Mouse (Mus musculus) lung, postnatal 0 days (tissue): ENCODE results near the gene Pgbd1. TPM values are rescaled to one million over a fixed set of nuclear protein-coding genes. Genes with fewer than 3 reads are reported as not detected.
"Not testable (repeated sequence)": the region's sequence is repeated elsewhere in the genome, so short reads cannot be mapped to it uniquely, and the experiment has no call there.

Source experiments
- ATAC-seq: fragments of 200-750 bp; cut with Nextera tagmentation; 2 replicates; pipeline ENCODE4 v1.8.0; 2017; ENCODE audit warnings: moderate library complexity
- DNase-seq: peaks from one replicate; pipeline ENCODE4 v3.0.0-alpha.2; 2016; ENCODE audit warnings: low spot score
- H3K27ac ChIP-seq: fragments of 300-500 bp; sonication (generic); 2 replicates; pipeline ENCODE4 v1.5.1; 2014; ENCODE audit warnings: antibody characterized with exemption, mild to moderate bottlenecking, low read length, mixed read lengths
- H3K27me3 ChIP-seq: fragments of 300-500 bp; sonication (generic); replicated peaks from 2 replicates; pipeline ENCODE4 v1.6.1; 2014; ENCODE audit warnings: low read length, mixed read lengths; ENCODE audit not compliant: insufficient read depth
- H3K36me3 ChIP-seq: fragments of 300-500 bp; sonication (generic); 2 replicates; pipeline ENCODE4 v1.6.1; 2014; ENCODE audit warnings: low read length, mixed read lengths; ENCODE audit not compliant: insufficient read depth
- H3K4me1 ChIP-seq: fragments of 300-500 bp; sonication (generic); 2 replicates; pipeline ENCODE4 v1.6.1; 2014; ENCODE audit warnings: antibody characterized with exemption, low read depth, low read length, mixed read lengths; ENCODE audit not compliant: insufficient read depth
- H3K4me2 ChIP-seq: fragments of 300-500 bp; sonication (generic); replicated peaks from 2 replicates; pipeline ENCODE4 v1.6.1; 2014; ENCODE audit warnings: low read depth, mild to moderate bottlenecking, low read length, moderate library complexity, mixed read lengths
- H3K4me3 ChIP-seq: fragments of 300-500 bp; sonication (generic); 2 replicates; pipeline ENCODE4 v1.5.1; 2014; ENCODE audit warnings: low read depth, low read length
- H3K9ac ChIP-seq: fragments of 300-500 bp; sonication (generic); replicated peaks from 2 replicates; pipeline ENCODE4 v1.6.1; 2014; ENCODE audit warnings: low read depth, mild to moderate bottlenecking
- H3K9me3 ChIP-seq: fragments of 300-500 bp; sonication (generic); 2 replicates; pipeline ENCODE4 v1.6.1; 2016; ENCODE audit warnings: low read length, mixed read lengths
- CTCF ChIP-seq: IDR thresholded peaks from 2 replicates; pipeline ENCODE4 v1.5.1; 2016; ENCODE audit warnings: antibody characterized with exemption, mild to moderate bottlenecking
- EP300 ChIP-seq: IDR thresholded peaks from 2 replicates; pipeline ENCODE4 v1.6.1; 2016; ENCODE audit warnings: antibody characterized with exemption, mild to moderate bottlenecking, control low read depth
- WGBS: fragments of 180-500 bp; shearing (Covaris S2); extraction: QIAGEN DNeasy Blood & Tissue Kit; methylation state at CpG from one replicate; pipeline ENCODE4 v1.1.7; 2014; 5-methylcytosine and 5-hydroxymethylcytosine counted together
- polyA plus RNA-seq: library from polyadenylated mRNA; unstranded; fragments of >200 nt; fragmentation: Nextera tagmentation; extraction: Ambion mirVana; gene quantifications from 2 replicates; pipeline ENCODE4 v1.2.1, GENCODE M21; 2015

The Pgbd1 gene
- polyA plus RNA-seq, 1 experiment from 2014 or later = 0.87 TPM

GRCm38 (mm10) chr13:21401636-21402286 is 39.1 kb downstream of the Pgbd1 start:
- Histone ChIP-seq H3K9me3 (no peaks in the 10 kb centered on the region), H3K4me3 (peak overlapping the region; percentile 76), H3K27me3 (no peaks in the 10 kb centered on the region), H3K4me2 (peak overlapping the region; percentile 67), H3K4me1 (peaks cover 5% of the 10 kb centered on the region; the same call in 1 of the 2 replicates), H3K27ac (peak overlapping the region; percentile 83), H3K36me3 (no peaks in the 10 kb centered on the region), H3K9ac (peak overlapping the region; percentile 76)
- DNase-seq = peak; percentile 35
- WGBS = 6% methylated on average over 12 of the region's 12 CpGs
- ATAC-seq = peak; percentile 19; the same call in 1 of the 2 replicates
- TF ChIP-seq EP300 = no peak
- no peak for TF ChIP-seq CTCF

DNA sequence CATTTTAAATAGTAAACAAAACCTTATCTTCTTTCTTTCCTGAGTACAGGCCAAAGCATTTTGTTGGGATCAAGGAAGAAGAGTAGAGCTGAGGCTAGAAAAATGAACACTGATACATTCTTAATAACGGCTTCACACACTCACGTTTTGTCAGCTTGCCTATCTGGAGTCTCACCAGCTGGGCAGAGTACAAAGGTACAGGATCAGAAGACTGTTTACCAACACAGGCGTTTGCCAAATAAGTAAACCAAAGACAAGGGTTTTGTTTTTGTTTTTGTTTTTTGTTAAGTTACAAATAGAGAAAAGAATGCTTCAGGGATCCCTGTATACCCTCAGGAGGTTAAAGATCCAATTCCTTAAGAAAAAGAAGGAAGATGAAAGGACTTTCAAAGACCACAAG is 39.7 kb downstream of the Pgbd1 start:
- ATAC-seq (no peak), DNase-seq (no peak)
- Histone ChIP-seq H3K27ac (no peak overlapping the region), H3K27me3 (no peaks in the 10 kb centered on the region), H3K4me2 (peak overlapping the region; percentile 67), H3K4me1 (peaks cover 5% of the 10 kb centered on the region; the same call in 1 of the 2 replicates), H3K9ac (peak overlapping the region; percentile 76; the same call in 1 of the 2 replicates), H3K9me3 (no peaks in the 10 kb centered on the region), H3K4me3 (peak overlapping the region; percentile 76; the same call in 1 of the 2 replicates), H3K36me3 (no peaks in the 10 kb centered on the region)
- 58% methylated on average over 3 of the region's 3 CpGs for WGBS
- TF ChIP-seq EP300 (no peak), CTCF (no peak)

DNA sequence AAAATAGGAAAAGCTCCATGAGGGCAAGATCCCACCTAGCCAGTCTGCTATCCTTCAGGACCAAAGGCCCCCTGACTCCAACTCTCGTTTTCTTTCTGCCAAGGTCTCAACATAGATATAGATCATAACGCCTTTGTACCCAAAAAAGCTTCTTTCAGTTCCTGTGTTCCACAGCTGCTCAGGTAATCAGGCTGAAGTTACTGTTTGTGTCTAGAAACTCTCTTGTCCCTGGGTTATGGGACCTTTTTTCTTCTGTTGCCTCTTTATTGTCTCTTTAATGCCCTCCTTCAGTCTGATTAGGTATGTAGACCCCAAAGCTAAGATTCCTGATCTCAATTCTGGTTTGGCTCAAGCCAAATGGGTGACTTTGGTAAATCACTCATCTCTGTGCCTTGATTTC is 43.4 kb downstream of the Pgbd1 start:
- WGBS = 87% methylated on average over 2 of the region's 2 CpGs
- peaks cover 19% of the 10 kb centered on the region for H3K36me3 ChIP-seq

GRCm38 (mm10) chr13:21396048-21396447 is 44.8 kb downstream of the Pgbd1 start:
- not testable (repeated sequence) for H3K27me3 ChIP-seq, H3K4me2 ChIP-seq, H3K4me1 ChIP-seq, H3K4me3 ChIP-seq, H3K9ac ChIP-seq, DNase-seq, H3K27ac ChIP-seq, H3K9me3 ChIP-seq
- WGBS = 91% methylated on average over 14 of the region's 18 CpGs
- H3K36me3 ChIP-seq = peaks cover 31% of the 10 kb centered on the region
- ATAC-seq = peak; percentile 38; the same call in 1 of the 2 replicates

More for the DNA sequence above, 43.4 kb downstream of the Pgbd1 start:
- Histone ChIP-seq H3K4me3 (no peak overlapping the region), H3K9me3 (no peaks in the 10 kb centered on the region), H3K9ac (no peak overlapping the region), H3K27me3 (no peaks in the 10 kb centered on the region), H3K4me1 (peaks cover 5% of the 10 kb centered on the region; the same call in 1 of the 2 replicates), H3K4me2 (no peak overlapping the region), H3K27ac (no peak overlapping the region)
- ATAC-seq = no peak
- TF ChIP-seq EP300 (no peak), CTCF (no peak)
- DNase-seq = no peak

DNA sequence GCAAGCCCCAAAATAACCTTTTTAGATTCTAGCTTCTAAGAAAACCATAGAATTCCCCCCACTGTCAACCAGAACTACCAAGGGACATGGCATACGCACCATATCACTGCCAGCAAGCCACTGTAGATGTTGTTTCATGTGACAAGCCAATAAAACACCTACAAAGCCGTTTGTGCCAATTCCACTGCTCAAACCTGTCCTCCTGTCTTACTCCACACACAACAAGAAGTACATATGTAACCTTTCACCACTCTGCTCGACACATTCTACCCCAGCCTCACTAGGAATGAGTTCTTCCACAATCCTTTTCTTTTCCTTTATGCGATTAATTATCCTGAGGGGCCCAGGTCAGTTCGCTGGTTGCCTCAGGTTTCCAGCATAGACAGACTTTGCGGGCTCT is 45.2 kb downstream of the Pgbd1 start:
- H3K4me1 ChIP-seq = no peaks in the 10 kb centered on the region; the same call in 1 of the 2 replicates
- no peak overlapping the region for H3K4me2 ChIP-seq
- no peak overlapping the region for H3K9ac ChIP-seq
- H3K4me3 ChIP-seq = no peak overlapping the region
- no peak for TF ChIP-seq EP300
- no peak for TF ChIP-seq CTCF
- ATAC-seq (no peak), DNase-seq (no peak)
- peaks cover 35% of the 10 kb centered on the region for H3K36me3 ChIP-seq
- no peaks in the 10 kb centered on the region for H3K9me3 ChIP-seq
- 94% methylated on average over 6 of the region's 6 CpGs for WGBS
- H3K27me3 ChIP-seq = no peaks in the 10 kb centered on the region
- H3K27ac ChIP-seq = no peak overlapping the region

DNA sequence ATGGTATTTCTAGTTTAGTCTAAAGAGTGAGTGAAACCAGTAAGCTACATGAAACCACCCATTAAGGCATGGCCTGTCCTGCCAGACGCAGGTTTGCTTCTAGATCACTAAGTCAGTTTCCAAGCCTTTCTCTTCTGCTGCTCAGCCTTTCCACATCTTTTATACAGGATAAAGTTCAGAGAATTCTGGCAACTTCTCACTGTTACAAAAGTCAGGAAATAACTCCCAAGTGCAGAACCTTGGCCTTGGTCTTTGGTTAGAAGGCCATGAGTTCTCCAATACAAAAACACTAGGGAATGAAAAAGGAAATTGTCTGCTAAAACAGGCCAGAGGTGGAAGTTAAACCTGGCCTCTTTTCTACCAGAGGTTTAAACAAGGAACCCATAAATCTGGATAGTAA is 45.6 kb downstream of the Pgbd1 start:
- H3K36me3 ChIP-seq = peaks cover 39% of the 10 kb centered on the region

More for the DNA sequence above, 45.6 kb downstream of the Pgbd1 start:
- H3K9ac ChIP-seq = no peak overlapping the region
- no peak overlapping the region for H3K4me3 ChIP-seq
- DNase-seq (no peak), ATAC-seq (no peak)
- no peaks in the 10 kb centered on the region for H3K9me3 ChIP-seq
- 93% methylated on average over 1 of the region's 1 CpGs for WGBS
- H3K27me3 ChIP-seq = no peaks in the 10 kb centered on the region
- H3K4me2 ChIP-seq = no peak overlapping the region
- no peak overlapping the region for H3K27ac ChIP-seq
- no peaks in the 10 kb centered on the region; the same call in 1 of the 2 replicates for H3K4me1 ChIP-seq
- TF ChIP-seq EP300 (no peak), CTCF (no peak)
